Mouse (Mus musculus) large intestine, adult 2 months (tissue): Measurements from ENCODE around the gene Son. TPM values are rescaled to one million over a fixed set of nuclear protein-coding genes. Genes with fewer than 3 reads are reported as not detected.

Source experiments
- DNase-seq: peaks from one replicate; pipeline ENCODE4 v3.0.0-alpha.2; 2012; ENCODE audit warnings: low read depth, low spot score
- WGBS: fragments of 180-500 bp; shearing (Covaris S2); methylation state at CpG from one replicate; pipeline ENCODE4 v1.1.7; 2018; 5-methylcytosine and 5-hydroxymethylcytosine counted together
- polyA plus RNA-seq: library from polyadenylated mRNA; depleted of rRNA; stranded (reverse); fragments of >200 nt; gene quantifications from 2 replicates; pipeline ENCODE4 v1.2.3, GENCODE M21; 2012; rRNA removed

The Son gene
- polyA plus RNA-seq, result 63.6 and 98.7 TPM in 2 replicates

DNA sequence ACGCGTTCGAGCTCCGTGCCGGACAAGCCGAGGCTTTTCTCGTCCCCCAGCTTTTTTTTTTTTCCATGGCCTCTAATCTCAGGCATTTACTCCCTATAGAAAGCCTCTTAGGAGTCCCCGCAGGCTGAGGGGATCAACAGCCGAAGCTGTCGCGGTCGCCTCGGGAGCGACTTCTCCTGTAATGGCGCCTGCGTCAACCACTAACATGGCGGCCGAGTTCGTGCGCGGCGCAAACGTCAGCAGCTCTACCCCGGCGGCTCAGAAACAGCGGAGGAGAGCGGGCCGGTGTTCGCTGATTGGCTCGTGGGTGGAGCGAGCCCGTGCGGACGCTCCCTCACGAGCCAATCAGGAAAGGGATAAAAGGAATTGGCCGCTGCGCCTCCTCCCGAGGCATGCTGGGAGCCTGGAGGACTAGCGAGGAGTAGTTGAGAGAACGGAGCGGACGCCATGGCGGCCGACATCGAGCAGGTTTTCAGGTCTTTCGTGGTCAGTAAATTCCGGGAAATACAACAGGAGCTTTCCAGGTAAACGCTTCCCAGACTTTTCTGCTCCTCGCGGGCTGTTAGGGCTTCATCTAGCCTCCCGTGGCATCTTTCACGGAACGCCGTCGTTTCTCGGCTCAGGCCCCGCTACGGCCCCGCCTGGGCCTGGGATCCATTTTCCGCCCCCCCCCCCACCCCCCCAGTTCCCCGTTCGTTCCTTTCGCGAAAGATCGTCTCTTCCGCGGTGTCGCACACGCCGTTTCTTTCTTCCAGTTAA, at the start of gene Son:
TSS of gene Son (plus strand) at position 46 of the 759 bp plus-strand sequence.
- under 1% methylated on average over 70 of the region's 70 CpGs for WGBS
- peak; percentile 92 for DNase-seq

DNA sequence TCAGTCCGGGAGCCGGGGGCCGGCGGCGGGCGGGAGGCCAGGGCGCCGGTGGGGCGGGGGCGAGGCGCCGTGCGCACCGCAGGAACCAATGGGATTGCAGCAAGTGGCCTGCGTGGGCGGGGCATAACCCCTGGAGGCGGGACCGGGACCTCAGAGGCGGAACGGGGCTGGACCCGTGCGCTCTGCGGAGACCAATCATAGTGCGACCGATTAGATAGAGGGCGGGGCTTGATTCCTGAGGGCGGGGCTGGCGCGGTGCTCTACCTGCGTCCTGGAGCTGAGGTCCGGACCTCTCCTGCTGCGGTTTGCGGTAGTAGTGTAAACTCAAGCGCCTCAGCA, 49.7 kb upstream of the Son start, which contains the start of gene Tmem50b:
TSS of gene Tmem50b (minus strand) at position 129 of the 339 bp plus-strand sequence.
- WGBS, result 1% methylated on average over 34 of the region's 34 CpGs

DNA sequence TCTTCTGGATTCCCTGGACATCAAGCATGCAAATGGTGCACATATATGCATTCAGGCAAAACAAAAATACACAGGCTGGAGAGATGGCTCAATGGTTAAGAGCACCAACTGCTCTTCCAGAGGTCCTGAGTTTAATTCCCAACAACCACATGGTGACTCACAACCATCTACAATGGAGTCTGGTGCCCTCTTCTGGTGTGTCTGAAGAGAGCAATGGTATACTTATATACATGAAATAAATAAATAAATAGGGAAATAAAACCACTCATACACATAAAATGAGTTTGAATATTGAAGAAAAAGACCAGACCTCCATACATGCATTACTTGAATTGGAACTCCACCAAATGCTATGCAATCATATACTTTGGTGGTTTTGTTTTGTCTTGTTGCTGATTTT, 48.1 kb upstream of the Son start:
- DNase-seq, result no peak

More for the DNA sequence above, 49.7 kb upstream of the Son start, which contains the start of gene Tmem50b:
- DNase-seq, result peak; percentile 81

- 18% methylated on average over 4 of the region's 4 CpGs for WGBS
- DNase-seq, result no peak
Measured at GRCm38 (mm10) chr16:91601081-91601480, 46.2 kb upstream of the Son start.

DNA sequence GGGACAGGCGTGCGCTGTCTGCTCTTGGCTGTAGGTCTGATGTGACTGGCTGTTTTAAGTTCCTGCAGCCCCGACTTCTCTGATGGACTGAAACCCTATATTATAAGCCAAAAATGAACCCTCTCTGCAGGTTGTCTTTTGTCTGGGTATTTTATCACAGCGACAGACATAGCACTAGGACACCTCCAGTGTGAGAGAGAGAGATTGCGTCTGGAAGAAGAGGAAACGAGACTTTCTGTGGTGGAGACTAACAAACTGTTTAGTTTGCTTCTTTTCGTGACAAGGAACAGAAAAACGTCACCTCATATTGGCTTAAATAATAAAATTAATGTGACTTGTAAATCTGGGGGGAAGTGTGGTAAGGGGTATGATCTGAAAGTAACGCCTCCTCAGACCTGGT, 45.6 kb upstream of the Son start:
- no peak for DNase-seq
- 58% methylated on average over 9 of the region's 9 CpGs for WGBS

GRCm38 (mm10) chr16:91605156-91605555, 42.1 kb upstream of the Son start:
- 74% methylated on average over 6 of the region's 6 CpGs for WGBS
- DNase-seq, result no peak

DNA sequence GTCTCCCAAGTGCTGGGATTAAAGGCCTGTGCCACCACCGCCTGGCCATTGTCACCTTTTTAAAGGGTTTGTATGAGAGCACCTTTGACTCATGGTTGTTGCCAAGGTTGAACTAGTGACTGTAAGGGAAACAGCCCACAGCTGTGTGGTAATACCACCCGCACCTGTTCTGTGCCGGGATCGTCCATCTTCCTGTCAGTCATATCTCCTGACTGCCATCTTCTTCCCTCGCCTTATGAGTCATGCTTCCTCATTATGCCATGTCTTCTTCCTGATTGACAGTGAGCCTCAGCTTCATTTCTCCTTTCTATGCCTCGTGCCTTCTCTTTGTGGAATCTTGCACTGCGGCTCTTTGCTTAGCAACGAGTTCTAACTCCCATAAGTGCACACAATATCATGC, 40.3 kb upstream of the Son start:
- no peak for DNase-seq
- WGBS, result 67% methylated on average over 8 of the region's 8 CpGs

DNA sequence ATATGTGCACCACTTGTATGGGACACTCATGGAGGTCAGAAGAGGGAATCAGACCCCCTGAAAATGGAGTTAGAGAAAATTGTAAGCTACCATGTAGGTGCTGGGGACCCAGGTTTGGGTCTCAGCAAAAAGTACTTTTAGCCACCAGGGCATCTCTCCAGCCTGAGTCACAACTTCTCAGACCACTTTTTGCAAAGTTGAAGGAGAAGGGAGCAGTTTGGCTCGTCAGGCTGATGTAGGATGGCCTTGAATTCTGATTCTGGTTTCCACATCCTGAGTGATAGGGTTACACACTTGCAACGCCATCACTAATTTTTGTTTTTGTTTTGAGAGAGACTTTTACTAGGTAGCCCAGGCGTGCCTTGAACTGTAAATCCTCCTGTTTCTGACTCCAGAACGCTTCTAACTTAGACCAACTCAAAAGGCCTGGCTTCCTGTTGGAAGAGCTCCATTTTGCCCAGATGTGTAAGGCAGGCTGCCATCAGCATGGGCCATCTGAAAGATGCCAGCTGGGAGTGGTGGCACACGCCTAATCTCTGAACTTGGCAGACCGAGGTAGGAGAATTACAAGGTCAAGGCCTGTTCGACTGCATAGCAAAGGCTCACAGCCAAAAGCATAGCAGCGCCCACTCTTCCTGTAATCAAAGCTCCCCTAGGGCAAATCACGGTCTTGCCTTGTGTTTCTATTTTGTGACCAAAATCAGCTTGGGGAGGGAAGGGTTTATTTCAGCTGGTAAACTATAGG, 37.6 kb upstream of the Son start:
- DNase-seq, result no peak
- 22% methylated on average over 9 of the region's 9 CpGs for WGBS

DNA sequence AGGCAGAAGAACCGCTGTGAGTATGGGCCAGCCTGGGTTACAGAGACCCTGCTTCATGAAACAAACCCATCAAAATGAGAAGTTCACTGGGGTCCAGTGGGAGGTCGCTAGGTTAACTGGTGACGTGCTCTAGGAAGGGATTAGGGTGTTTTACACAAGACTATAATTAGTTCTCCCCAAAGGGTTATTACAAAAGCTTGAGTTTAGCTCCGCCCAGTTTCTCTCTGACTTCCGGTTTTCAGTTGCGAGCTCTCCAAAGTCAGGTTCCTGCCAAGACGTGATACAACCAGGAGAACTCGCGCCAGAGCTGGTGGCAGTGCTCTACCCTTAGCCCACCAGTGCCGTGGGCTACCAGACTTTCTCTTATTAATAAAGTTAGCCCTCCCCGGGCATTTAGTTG, 36.1 kb upstream of the Son start:
- no peak for DNase-seq

GRCm38 (mm10) chr16:91612525-91612924, 34.8 kb upstream of the Son start:
- DNase-seq, result no peak
- 70% methylated on average over 5 of the region's 5 CpGs for WGBS

More for the DNA sequence above, 36.1 kb upstream of the Son start:
- 60% methylated on average over 11 of the region's 11 CpGs for WGBS

GRCm38 (mm10) chr16:91614552-91614951, 32.8 kb upstream of the Son start:
- 78% methylated on average over 6 of the region's 6 CpGs for WGBS
- DNase-seq, result no peak

DNA sequence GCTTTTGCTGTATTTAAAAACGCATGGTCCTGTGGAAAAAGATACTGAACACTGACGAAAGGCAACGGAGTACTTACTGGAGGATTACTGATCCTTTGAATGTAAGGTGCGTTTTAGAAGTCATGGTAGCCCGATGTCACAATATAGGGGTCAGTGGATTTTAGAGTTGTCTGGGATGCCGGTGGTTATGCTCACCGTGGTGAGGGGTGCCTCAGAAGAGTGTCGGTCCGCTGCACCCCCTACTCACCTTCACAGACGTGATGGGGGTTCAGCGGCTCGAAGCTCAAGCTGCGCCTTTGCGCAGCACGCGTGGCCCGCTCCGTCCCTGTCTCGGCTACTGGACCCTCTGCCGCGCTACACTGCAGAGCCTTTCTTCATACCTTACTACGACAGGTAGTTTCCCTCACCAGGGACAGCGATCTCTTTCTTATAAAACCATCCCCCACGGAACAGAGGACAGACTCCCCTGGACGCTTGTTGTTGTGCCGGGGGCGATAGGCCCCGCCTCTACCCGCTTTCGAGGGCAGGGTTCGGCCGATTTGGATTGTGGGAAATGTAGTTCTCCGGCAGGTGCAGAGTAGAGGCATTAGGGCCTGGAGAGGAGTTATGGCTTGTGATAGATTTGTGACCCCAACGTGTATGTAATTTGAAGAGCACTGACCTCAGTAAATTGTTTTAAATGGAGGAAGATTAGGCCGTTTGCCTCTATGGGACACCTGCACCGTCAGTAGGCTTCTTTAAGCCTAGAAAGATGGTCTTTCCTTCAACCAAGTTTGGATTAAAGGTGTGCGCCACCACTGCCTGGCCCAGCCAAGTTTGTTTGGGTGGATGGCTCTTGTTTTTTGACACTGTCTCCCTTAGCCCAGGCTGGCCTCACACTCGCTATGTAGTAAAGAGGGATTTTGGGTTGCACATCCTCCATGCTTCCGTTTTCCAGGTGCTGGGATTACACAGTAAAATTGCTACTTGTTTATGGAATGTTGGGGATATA, 28.5 kb upstream of the Son start, which contains the start of gene Dnajc28:
TSS of gene Dnajc28 (minus strand) at position 516 of the 991 bp plus-strand sequence.
- WGBS, result 11% methylated on average over 39 of the region's 39 CpGs
- no peak for DNase-seq

DNA sequence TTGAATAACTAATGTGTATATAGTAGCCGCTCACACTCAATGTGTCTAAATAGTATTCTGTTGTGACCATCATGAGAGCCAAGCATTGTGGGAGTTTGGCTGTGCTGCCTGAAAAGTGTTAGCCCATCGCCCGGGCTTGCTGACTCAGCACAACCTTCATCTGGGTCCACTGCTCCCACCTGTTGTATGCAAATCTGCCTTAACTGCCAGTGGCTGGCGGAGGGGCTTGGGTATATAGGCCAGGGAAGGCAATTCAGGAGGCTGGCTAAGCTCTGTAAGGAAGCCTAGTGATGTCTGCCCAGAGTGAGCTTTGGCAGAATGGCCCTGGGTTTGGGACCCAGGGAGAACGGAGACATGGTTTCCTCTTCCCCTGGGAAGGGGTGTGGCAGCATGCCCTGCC, 27.1 kb upstream of the Son start:
- no peak for DNase-seq
- 94% methylated on average over 5 of the region's 5 CpGs for WGBS

GRCm38 (mm10) chr16:91620991-91621390, 26.3 kb upstream of the Son start:
- DNase-seq, result no peak
- 72% methylated on average over 11 of the region's 11 CpGs for WGBS

DNA sequence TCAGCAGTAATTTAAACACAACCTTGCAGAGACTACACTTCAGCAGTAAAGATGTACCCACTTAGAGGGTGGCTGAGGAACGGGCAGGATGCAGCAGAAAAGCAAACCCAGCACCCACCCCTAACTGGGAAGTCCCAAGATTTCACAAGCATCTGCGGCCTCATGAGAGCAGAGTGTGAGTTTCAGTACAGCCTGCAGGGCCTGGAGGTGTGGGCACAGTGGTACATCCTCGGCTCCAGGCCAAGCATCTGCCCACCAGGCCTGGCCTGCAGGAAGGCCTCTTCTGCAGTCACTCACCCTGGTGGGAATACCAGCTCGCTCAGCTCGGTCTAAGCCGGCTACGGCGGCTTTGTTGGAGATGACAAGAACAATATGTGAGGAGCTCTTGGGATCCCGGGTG, 24.2 kb upstream of the Son start:
- WGBS, result 94% methylated on average over 9 of the region's 9 CpGs
- DNase-seq, result no peak

DNA sequence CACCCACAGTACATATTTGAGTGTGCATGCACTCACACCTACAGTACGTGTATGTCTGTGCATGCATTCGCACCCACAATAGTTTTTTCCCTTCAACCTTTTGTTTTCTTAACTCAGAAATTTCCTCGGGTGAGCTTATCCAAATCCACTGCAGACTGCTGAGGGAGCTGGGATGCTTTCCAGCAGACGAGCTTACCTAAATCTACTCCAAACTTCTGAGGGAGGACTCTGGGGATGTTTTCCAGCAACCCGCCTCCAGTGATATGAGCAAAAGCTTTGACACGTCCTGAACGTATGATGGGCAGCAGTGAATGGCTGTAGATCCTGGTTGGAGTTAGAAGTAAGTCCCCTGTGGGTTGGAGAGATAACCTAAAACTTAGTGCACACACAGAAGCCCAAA, 19.5 kb upstream of the Son start:
- DNase-seq, result no peak
- WGBS, result 86% methylated on average over 7 of the region's 7 CpGs

- WGBS, result 86% methylated on average over 3 of the region's 3 CpGs
- no peak for DNase-seq
Measured at GRCm38 (mm10) chr16:91628673-91629072, 18.6 kb upstream of the Son start.

- WGBS, result 94% methylated on average over 4 of the region's 4 CpGs
- DNase-seq, result no peak
Measured at GRCm38 (mm10) chr16:91629749-91630148, 17.6 kb upstream of the Son start.

GRCm38 (mm10) chr16:91630584-91630983, 16.7 kb upstream of the Son start:
- DNase-seq, result no peak
- 73% methylated on average over 1 of the region's 1 CpGs for WGBS

DNA sequence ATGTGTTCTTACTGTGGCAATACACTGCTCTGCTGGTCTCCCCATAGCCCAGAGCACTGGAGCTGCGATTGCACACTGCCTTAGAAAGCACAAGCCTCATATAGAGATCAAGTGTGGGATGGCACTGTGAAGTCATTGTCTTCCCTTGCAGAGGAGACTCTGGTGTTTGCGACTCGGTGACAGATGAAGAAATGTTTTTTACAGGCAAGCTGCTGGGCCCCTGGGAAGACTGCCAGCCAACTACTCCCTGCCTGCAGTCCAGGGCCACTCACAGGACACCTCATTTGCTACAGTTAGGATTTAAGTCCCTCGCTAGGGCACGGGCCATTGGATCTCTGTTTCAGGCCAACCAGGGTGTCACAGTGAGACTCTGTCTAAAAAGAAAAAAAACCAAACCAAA, 14.9 kb upstream of the Son start:
- WGBS, result 81% methylated on average over 5 of the region's 5 CpGs
- no peak for DNase-seq
